Mouse (Mus musculus) cerebellum, adult 11 months (tissue): ENCODE measurements around the gene Dnm3.
A peak's percentile ranks its signal among the peaks of the same experiment; 100 is the strongest.

Source experiments
- DNase-seq: peaks from one replicate; pipeline ENCODE4 v3.0.0; 2022

Gene Dnm3

DNA sequence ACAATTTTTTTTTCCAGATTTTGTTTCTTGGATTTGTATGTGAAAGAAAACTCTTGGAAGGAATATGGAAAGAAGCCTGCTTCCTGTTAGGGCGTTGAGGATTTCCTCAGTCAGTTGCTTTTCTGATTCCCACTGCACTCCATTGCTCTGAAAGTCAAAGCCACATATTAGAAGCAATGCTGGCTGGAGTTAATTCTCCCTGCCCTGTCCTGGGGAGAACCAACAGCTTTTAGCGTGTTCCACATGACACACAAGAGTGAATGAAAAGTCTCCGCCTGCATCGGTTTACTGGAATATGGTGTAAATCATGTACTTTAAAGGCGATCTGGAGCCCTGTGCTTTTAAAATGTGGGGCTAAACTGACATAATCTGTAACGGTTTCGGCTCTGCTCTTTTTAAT is 424.6 kb downstream of the Dnm3 start:
- no peak for DNase-seq

DNA sequence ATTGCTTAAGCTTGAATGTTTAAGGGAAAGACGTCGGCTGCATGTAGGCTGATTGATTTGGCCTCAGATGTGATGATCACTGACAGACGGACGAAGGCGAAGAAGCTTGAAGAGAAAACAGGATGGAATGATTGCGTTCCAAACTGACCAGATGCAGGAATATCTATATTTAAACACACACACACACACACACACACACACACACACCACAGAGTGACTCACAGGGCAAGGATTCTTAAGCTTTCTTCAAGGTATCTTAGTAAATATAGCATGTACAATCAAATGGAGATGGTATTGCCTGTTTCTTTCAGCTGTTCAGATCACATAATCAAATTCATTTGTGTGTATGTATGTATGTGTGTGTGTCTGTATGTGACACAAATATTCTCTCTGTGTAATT is 425.1 kb downstream of the Dnm3 start:
- no peak for DNase-seq

DNA sequence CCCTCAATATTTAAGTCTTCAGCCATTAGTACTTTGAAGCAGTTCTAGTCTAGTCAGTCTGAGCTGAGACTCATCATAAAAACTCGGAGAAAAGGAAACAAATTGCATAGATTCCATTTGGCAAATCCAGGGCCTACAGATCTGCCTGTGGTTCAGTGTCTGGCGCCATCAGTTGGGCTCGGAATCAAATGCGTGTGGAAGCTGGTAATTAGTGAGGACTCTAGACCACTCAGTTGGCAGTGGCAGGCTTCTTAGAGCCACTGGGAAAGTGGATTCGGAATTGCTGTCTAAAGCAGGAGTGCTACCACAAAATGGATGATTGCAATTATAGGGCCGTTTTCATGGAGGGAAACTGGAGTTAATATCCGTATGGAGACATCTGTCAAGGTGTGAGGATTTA is 425.7 kb downstream of the Dnm3 start:
- DNase-seq, result no peak

DNA sequence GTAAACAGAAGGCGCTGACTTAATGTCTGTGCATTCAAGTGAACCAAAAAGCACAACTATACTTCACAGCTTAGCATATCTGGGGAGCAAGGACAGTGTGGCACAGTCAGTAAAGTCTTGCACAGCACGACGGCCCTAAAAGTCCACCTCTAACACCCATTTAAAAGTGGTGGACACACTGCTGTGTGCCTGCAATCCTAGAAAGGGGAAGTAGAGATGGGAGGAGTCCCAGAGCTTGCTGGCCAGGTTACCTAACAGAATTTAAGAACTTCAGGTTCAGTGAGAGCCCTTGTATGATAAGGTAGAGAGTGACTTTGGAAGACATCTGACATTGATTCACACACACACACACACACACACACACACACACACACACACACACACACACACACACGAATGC is 426.1 kb downstream of the Dnm3 start:
- DNase-seq, result no peak

DNA sequence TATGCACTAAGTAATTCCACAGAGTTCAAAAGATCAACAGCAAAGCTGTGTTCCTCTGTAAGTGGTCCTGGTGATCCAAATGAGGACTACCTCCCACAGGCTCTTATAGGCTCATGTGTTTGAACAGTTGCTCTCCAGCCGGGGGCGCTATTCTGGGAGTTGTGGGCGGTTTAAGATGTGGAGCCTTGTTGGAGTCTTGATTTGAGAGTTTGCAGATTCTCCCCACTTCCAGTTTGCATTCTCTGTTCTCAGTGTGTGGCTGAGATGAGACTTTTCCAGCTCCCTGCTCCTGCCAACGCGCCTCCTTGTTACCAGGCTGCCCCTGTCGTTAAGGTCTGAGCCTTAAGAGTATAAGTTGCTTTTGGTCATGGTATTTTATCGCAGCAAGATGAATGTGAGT is 430.2 kb downstream of the Dnm3 start:
- no peak for DNase-seq

DNA sequence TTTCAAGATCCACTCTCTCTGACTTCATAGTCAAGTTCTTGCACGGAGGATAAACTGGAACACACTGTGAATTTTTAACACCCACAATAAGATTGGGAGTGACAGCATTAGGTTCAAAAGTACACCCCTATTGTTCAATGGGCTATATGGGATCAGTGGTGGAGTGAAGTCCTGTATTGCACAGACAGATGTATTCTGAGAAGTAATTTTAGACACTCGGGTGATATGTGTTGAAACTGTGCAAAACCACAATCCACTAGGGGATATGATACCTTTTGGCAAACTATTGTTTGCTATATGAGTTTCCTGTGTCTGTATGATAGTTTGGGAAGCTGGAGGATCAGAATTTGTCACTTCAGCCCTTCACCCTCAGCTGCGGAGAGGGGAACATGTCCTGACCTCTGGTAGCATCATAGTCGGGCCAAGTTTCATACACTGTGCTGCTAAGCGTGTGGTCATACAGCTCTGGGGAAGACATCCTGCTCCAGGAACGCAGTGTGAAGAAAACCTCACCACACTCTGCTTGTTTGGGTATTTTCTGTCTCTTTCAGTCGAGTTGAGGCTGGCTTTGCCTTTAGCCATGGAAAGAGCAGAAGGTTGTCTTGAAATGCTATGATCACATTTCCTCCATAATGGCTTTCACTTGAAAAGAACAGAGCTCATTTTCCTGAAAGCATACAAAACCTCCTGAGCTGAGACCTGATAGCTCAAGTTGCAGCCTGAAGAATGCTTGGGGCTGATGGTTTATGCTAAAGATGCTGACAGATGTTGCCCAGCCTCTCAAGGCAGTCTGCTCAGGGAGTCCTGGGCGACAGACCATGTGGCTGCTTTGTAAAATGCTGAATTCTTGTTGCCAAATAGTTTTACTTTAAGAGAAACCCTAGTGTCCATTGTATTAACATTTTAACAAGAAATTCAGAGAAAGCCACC is 433.8 kb downstream of the Dnm3 start:
- no peak for DNase-seq

DNA sequence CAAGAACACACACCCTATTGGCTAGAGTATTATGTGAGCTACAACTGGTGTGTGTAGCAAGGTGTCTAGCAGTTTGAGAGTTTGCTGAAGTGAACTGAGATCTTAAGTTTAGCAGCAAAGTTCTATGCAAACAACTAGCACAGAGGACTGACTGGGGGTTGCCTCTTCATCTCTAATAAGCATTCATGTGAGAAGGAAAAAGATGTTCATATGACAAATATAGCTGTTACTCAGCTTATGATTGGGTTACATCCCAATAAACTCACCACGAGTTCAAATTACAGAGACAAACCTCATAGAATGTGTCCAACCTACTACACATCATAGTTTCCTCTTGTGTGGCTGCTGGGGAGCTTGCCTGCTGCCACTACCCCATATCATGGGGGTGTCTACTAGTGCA is 434.6 kb downstream of the Dnm3 start:
- DNase-seq, result no peak

DNA sequence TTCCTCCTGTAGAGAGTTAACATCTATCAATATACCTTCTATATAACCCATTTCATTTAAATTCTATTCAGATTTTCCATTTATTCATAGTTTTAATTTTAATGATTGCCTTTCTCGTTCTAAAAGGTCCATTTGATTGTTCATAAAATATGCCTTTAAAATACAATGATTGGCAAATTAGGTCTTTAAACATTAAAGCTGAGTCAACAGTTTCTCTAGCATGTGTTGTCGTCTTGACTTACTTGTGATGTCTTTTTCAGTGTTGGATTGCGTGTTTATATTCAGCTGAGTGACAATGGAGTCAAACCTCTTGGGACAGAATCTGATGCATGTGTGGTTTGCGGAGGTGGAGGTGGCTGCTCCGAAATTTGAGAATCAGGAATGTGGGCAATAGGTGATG is 435.4 kb downstream of the Dnm3 start:
- no peak for DNase-seq

DNA sequence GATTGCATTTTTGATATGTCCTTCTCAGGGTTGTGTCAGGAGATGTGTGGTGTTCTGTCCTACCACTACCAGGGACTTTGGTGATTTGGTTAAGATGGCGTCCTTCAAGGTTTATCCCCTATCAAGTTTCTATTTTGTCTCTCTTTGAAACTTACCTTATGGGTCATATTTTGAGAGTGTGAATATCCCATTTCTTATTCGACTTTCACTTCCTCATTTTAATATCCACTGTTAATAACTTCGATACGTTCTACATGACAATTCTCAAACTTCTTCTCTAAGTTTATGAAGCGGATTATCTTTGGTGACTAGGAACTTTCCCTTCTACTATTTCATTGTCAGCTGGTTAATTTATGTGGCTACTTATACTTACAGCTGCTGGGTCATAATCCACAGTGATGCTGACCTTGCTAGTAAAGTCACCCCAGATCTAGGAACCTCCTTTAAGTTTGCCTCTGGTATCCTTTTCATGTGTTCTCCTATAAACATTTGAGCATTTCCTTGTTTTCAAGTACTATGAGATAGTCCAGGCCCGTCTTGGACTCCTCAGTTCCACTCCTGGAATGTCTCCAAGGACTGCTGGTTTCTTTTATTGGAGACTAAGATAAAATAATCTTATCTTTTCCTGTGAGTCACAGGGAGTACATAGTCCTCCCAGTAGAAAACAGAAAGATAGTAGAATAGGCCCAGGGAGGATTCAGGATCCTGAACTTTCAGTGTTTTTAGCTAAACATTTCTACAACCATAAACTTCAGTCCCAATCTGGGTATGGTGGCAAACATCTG is 437.2 kb downstream of the Dnm3 start:
- DNase-seq, result no peak

DNA sequence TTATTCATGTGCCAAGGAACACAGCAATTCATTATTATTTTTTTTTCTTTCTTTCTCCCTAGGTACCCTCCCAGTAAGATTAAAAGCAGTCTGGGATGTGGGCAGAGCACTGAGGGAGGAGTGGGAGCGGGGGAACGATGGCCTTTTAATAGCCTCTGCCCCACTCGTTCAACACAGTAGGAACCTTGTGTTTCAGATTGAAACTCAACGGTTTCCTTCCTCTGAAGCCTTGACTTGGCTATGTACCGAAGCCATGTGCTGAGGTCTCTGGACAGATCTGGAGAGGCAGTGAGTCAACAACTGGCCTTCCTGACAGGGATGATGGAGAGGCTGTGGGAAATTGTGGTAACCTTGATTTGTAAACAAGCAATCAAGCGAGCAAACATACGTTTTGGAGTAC is 438.0 kb downstream of the Dnm3 start:
- no peak for DNase-seq

DNA sequence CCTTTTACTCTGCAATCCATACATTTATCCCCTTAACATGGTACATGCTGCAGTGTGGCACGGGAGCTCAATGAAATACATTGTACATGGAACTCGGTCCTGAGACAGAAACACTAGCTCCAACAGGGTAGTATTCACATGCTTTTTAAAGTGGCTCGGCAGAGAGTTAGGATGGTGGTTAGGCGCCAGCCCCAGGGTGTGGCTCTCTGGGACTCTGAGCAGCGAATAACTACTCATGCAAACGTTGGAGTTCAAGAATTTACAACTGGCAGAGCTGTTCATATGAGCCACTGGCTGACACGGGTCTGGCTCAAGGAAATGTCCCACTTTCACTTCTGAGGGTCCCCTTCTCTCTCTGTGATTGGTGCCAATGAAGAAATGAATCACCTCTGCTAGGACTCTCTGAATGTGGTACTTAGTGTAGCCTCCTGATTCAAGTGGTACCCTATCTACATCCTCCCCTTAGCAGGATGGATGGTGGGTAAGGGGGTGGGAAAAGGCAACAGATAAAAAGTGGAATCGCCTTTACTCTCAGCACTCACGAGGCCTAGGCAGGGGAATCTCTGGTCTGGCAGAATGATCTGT is 438.7 kb downstream of the Dnm3 start:
- no peak for DNase-seq

DNA sequence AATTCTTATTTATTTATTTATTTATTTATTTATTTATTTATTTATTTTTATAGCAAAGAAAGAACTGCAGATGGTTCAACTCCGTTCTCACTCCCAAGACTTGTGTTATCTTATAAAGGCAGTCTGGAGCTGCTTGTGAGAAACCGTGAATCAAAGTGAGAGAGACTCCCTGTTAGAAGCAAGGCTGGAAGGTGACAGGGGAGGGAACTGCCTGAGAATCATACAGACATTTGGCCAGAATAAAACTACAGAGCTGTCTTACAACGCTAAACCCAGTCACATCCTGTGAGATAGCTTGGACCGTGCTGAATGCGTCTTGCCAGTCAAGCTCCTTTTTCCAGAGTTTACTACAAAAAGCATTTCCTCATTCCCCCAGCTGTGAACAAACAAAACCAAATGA is 439.4 kb downstream of the Dnm3 start:
- no peak for DNase-seq

DNA sequence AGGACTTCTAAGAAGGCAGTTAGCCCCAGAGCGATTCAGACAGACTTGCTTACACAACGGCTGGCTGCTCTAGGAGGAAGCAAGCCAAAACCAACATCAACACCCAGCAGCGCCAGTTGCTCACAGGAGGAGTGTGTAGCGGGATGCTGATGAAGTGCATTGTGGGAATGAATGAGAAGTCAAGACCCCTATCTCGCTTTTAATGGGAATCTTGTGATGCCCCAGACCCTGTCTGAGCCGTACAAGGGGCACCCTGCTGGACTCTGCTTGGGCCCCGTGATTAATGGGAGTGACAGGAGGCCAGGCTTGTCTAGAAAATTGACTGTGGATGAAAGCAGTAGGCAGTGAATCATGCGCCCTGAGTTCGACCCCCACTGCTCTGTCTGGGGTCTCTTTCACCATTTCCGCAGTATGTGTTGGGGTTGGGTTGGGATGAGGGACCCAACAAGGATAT is 439.8 kb downstream of the Dnm3 start:
- DNase-seq, result peak; percentile 4

DNA sequence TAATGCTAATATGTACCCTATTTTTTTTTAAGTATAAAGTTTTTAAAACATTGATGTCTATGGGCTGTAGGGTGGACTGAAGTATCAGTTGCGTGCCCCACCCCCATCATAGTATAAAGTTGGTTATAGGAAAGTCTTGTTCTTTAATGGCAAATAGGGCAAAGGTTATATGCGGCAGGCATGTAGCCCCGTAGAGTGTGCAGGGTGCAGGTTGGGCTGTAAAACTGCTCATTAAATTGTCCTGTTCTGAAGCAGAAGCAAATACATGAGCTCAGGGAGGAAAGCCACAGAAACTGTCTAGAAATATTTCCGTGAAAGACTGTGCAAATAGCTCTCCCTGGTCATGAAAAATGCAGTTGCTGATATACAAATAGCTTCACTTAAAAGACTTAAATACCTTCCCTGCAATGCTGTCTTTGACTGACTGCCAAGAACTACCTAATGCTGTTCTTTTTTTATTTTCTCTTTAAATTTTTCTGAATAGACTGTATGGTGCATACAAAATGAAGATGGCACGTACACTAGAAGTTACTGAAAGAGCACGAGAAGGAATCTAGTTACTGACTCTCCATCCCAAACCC is 440.6 kb downstream of the Dnm3 start:
- DNase-seq, result no peak

DNA sequence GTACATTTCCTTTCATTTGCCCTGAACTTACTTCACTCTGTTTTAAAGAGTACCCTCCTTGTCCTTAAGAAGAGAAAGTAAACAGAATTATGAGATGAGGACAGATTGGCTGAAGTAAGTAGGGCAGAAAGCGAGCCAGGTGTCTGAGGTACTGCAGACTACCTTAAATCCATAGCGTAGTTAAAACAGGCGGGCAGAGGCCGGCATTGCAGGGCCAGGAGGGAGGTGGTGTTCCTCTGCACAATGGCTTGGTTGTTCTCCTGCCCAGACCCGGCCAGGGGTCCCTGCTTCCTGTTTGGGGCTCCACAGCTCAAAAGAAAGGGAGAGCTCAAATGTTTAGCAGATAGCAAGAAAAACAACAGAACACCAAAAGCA is 441.4 kb downstream of the Dnm3 start:
- no peak for DNase-seq

DNA sequence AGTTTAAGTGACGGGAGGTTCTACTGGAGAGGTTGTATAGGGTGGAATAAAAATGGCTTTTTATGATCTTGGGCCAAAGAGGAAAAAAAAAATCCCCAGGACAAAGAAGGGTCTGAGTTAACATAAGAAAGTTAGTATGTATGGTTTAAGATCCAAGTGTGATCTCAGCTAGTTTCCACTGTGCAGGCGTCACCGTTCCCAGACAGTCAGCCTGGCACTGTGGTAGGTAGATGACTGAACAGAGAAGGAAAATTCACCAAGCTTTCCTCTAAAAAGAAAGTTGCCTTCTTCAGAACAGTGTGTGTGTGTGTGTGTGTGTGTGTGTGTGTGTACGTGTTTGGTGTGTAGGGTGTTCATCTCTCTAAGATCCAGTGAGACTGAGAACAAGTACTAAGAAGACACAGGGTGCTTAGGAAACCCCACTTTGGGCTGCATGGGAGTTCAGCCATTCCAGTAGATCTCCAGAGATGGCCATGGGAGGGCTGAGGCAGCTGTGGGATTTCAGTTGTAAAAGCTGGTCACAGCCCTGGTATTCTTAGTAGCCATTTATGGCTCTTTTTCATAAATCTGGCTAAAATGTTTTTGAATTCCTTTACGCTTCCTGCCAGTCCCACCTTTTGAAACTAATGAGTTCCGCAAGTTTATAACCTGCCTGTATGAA is 441.9 kb downstream of the Dnm3 start:
- no peak for DNase-seq

DNA sequence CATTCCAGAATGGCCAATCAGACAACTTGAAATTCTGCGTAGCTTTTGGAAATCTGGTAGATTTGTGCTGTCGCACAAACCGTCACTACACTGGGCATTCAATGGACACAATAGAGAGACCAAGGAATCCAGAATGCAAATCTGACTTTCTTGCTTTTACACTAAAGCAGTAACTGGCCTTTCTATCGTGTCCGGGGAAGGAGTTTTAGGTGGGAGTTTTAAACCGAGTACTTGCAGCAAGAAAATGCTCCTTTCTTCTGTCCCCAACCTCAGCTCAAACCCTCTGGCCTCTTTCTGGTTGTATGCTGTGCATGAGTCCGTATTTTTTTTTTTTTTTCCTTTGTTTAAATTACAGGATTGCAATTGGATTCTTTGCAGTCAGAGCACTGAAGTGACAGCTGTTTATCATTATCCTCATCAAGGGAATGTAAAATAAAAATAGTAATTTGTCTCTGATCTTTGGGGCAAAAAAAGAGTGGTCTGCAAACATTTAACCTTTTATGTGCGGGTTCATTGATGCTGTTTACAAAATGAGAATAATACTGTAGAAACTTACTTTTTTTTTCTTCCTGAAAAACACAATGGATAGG is 454.1 kb downstream of the Dnm3 start:
- no peak for DNase-seq

DNA sequence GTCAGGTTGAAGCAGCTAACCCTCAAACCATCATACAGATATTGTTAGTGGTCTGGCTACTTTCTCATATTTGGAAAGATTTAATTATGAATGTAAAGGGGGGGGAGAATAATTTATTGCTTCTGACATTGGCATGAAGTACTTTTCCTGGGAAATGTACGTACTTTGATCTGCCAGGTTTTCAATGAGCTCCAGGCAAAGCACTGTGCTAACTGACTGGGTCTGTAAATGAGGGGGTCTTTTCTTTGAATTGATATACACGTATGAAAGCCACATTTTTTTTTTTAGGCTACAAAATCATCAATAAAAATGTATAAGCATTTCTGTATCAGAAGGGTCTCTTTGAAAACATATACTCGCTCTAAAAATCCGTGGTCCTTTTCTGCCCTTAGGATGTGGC is 457.1 kb downstream of the Dnm3 start:
- no peak for DNase-seq

DNA sequence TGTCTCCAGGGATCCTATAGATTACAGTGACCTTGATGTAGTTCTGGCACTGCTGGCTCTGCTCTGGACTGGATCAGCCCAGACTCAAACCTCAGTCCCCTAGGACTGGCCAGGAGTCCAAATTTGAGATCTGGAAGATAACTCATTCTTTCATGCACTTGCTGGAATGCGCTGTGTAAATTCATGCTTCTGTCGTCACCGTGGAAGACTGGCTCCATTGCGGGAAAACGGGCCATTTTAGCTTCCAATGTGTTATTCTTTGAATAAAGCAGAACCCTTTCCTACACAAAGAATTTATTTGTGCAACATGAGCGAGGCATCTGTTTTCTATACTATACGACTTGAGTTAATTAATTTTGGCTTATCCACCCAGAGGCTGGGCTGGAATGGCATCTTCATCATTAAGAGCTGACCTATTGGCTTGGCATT is 457.5 kb downstream of the Dnm3 start:
- no peak for DNase-seq

DNA sequence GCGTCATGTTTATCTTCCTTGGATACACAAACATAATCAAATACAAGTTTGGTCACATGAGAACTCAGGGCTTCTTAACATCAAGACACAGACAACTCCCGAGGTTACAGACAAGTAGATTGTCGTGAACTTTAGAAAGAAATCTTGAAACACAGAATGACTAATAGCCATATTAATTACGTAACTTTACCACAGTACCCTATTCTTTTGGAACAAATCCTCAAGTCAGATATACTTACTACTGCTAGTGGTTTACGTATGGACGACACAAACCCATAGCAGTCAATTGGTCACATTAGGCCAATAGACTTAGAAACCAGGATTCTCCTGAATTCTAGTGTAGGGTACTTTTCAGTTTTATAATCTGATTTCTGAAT is 459.2 kb downstream of the Dnm3 start:
- DNase-seq, result no peak

DNA sequence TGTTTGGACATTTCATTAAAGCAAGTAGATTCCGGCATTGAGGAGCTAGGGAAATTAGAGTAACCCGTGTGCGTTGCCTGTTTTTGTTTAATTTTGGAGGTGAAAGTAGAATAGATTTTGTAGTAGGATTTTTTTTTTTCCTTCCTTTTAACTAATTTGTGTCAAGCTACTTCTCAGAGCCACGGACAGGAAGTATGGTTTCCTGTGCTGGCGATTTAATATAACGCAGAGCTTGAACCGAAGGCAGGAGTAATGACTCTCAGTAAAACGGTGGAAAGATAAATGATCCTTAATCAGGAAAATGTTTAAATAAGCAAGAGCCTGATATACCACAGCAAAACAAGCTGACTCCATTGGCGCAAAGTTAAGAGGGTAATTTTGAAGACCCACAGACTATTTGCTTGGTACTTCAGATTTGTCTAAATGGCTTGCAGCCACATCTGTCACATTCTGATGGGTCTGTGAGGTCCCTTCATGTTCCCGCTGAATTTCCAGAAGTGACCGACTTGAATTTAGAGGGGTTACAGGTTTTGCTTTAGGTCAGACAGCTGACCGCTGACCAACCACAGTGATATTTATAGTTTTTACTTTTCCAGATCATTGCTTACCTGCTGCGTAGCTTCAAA is 459.7 kb downstream of the Dnm3 start:
- DNase-seq, result no peak

DNA sequence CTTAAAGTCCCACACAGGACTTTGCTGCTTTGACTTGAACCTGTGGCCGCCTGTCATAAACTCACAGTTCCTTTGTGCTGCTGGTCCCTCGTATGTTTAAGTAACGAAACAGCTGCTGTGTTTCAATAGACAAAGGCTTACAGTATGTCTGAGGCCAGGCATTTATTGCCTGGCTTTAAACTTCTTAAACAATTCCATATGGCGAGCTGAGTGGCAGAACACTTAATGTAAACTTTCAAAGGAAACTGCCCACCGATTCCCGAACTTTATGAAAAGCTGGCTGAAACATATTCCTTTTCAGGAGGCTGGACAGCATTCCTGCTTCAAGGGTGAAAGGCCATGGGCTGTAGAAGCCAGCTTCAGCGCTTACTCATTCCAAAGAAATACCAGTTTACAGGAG is 460.9 kb downstream of the Dnm3 start:
- DNase-seq, result no peak
